Mouse (Mus musculus) forebrain, embryonic 11.5 days (tissue): ENCODE measurements around the gene Scyl3. TPM values are rescaled to one million over a fixed set of nuclear protein-coding genes. Genes with fewer than 3 reads are reported as not detected.

Source experiments
- polyA plus RNA-seq: library from polyadenylated mRNA; unstranded; fragments of >200 nt; fragmentation: Nextera tagmentation; extraction: Ambion mirVana; gene quantifications from 2 replicates; pipeline ENCODE4 v1.2.1, GENCODE M21; 2014

The Scyl3 gene
- polyA plus RNA-seq, 1 experiment from 2014 or later, result 20.1 TPM

Other genes with a start within 250 kb of the Scyl3 start
- 0.88 and 0.97 TPM in 2 replicates for gene Mettl11b, start 203.9 kb upstream of the Scyl3 start, polyA plus RNA-seq
- 45.1 and 49.1 TPM in 2 replicates for gene Kifap3, start 149.5 kb upstream of the Scyl3 start, polyA plus RNA-seq
- 38.4 and 41.2 TPM in 2 replicates for gene BC055324, start 65.7 kb downstream of the Scyl3 start, polyA plus RNA-seq
- 9.6 and 12.1 TPM in 2 replicates for gene Mettl18, start 65.8 kb downstream of the Scyl3 start, polyA plus RNA-seq
- gene Sele, start 119.1 kb downstream of the Scyl3 start, polyA plus RNA-seq, result not detected in 2 replicates
- not detected in 2 replicates for gene Sell, start 132.9 kb downstream of the Scyl3 start, polyA plus RNA-seq
- not detected in 2 replicates for gene Selp, start 186.2 kb downstream of the Scyl3 start, polyA plus RNA-seq
- gene F5, start 222.7 kb downstream of the Scyl3 start, polyA plus RNA-seq, result 0.19 and 0.43 TPM in 2 replicates